Mouse (Mus musculus): ENCODE results near the gene Rreb1.

Rreb1 gene

GRCm38 (mm10) chr13:37778147-37778593 is at the start of gene Rreb1:
Rreb1 (plus strand) TSS chr13:37778400.
- Histone ChIP-seq H3K27me3 (ENCODE audit: insufficient read depth, low read length) (peaks cover 54% of the 10 kb centered on the region), H3K4me3 (replicated peaks; ENCODE audit: low read length) (peak within 1 kb of the TSS; percentile 77), H3K9me3 (ENCODE audit: low read length) (no peaks in the 10 kb centered on the region), H3K36me3 (ENCODE audit: insufficient read depth, low read length) (no peaks in the 10 kb centered on the region), H3K4me1 (replicated peaks; ENCODE audit: low read depth, low read length) (peaks cover 36% of the 10 kb centered on the region)
- no peak for TF ChIP-seq NANOG (IDR thresholded peaks at IDR 0.05; ENCODE audit: borderline replicate concordance, low read length)
- TF ChIP-seq CTCF (conservative IDR thresholded peaks at IDR 0.05; ENCODE audit: low read length): no peak
- TF ChIP-seq POU5F1 (IDR thresholded peaks at IDR 0.05; ENCODE audit: borderline replicate concordance, low read length): no peak

- H3K4me3 ChIP-seq (replicated peaks; ENCODE audit: low read length): no peak overlapping the region
- TF ChIP-seq NANOG (IDR thresholded peaks at IDR 0.05; ENCODE audit: borderline replicate concordance, low read length) (no peak), CTCF (conservative IDR thresholded peaks at IDR 0.05; ENCODE audit: low read length) (no peak), POU5F1 (IDR thresholded peaks at IDR 0.05; ENCODE audit: borderline replicate concordance, low read length) (no peak)
- H3K4me1 ChIP-seq (replicated peaks; ENCODE audit: low read depth, low read length): no peaks in the 10 kb centered on the region
- H3K27me3 ChIP-seq (ENCODE audit: insufficient read depth, low read length): 0 out of 2 replicates have a peak, but pooled peaks cover 2% of the 10 kb centered on the region
- no peaks in the 10 kb centered on the region for H3K36me3 ChIP-seq (ENCODE audit: insufficient read depth, low read length)
- peaks cover 5% of the 10 kb centered on the region; the same call in 1 of the 2 replicates for H3K9me3 ChIP-seq (ENCODE audit: low read length)
Observed at GRCm38 (mm10) chr13:37728551-37728950, 49.6 kb upstream of the Rreb1 start.

GRCm38 (mm10) chr13:37731914-37732693 is 46.1 kb upstream of the Rreb1 start:
- peaks cover 20% of the 10 kb centered on the region for H3K4me1 ChIP-seq (replicated peaks; ENCODE audit: low read depth, low read length)
- H3K9me3 ChIP-seq (ENCODE audit: low read length): peaks cover 5% of the 10 kb centered on the region; the same call in 1 of the 2 replicates
- H3K27me3 ChIP-seq (ENCODE audit: insufficient read depth, low read length): peaks cover 4% of the 10 kb centered on the region; the same call in 1 of the 2 replicates
- no peak overlapping the region for H3K4me3 ChIP-seq (replicated peaks; ENCODE audit: low read length)
- TF ChIP-seq CTCF (conservative IDR thresholded peaks at IDR 0.05; ENCODE audit: low read length) (no peak), NANOG (IDR thresholded peaks at IDR 0.05; ENCODE audit: borderline replicate concordance, low read length) (no peak), POU5F1 (IDR thresholded peaks at IDR 0.05; ENCODE audit: borderline replicate concordance, low read length) (no peak)
- no peaks in the 10 kb centered on the region for H3K36me3 ChIP-seq (ENCODE audit: insufficient read depth, low read length)

GRCm38 (mm10) chr13:37734501-37734900 is 43.7 kb upstream of the Rreb1 start:
- Histone ChIP-seq H3K4me3 (replicated peaks; ENCODE audit: low read length) (peak overlapping the region; percentile 63), H3K27me3 (ENCODE audit: insufficient read depth, low read length) (peaks cover 4% of the 10 kb centered on the region; the same call in 1 of the 2 replicates), H3K36me3 (ENCODE audit: insufficient read depth, low read length) (no peaks in the 10 kb centered on the region), H3K4me1 (replicated peaks; ENCODE audit: low read depth, low read length) (peaks cover 20% of the 10 kb centered on the region), H3K9me3 (ENCODE audit: low read length) (peaks cover 5% of the 10 kb centered on the region; the same call in 1 of the 2 replicates)
- TF ChIP-seq CTCF (conservative IDR thresholded peaks at IDR 0.05; ENCODE audit: low read length): no peak
- no peak for TF ChIP-seq NANOG (IDR thresholded peaks at IDR 0.05; ENCODE audit: borderline replicate concordance, low read length)
- TF ChIP-seq POU5F1 (IDR thresholded peaks at IDR 0.05; ENCODE audit: borderline replicate concordance, low read length): no peak

- H3K36me3 ChIP-seq (ENCODE audit: insufficient read depth, low read length): no peaks in the 10 kb centered on the region
- no peak overlapping the region for H3K4me3 ChIP-seq (replicated peaks; ENCODE audit: low read length)
- TF ChIP-seq POU5F1 (IDR thresholded peaks at IDR 0.05; ENCODE audit: borderline replicate concordance, low read length): no peak
- TF ChIP-seq CTCF (conservative IDR thresholded peaks at IDR 0.05; ENCODE audit: low read length): no peak
- no peak for TF ChIP-seq NANOG (IDR thresholded peaks at IDR 0.05; ENCODE audit: borderline replicate concordance, low read length)
- peaks cover 10% of the 10 kb centered on the region for H3K4me1 ChIP-seq (replicated peaks; ENCODE audit: low read depth, low read length)
- peaks cover 2% of the 10 kb centered on the region for H3K27me3 ChIP-seq (ENCODE audit: insufficient read depth, low read length)
- H3K9me3 ChIP-seq (ENCODE audit: low read length): no peaks in the 10 kb centered on the region
Observed at GRCm38 (mm10) chr13:37740111-37740510, 38.1 kb upstream of the Rreb1 start.

GRCm38 (mm10) chr13:37740752-37741151 is 37.4 kb upstream of the Rreb1 start:
- Histone ChIP-seq H3K27me3 (ENCODE audit: insufficient read depth, low read length) (peaks cover 2% of the 10 kb centered on the region), H3K4me1 (replicated peaks; ENCODE audit: low read depth, low read length) (peaks cover 4% of the 10 kb centered on the region), H3K36me3 (ENCODE audit: insufficient read depth, low read length) (no peaks in the 10 kb centered on the region), H3K4me3 (replicated peaks; ENCODE audit: low read length) (no peak overlapping the region), H3K9me3 (ENCODE audit: low read length) (no peaks in the 10 kb centered on the region)
- no peak for TF ChIP-seq POU5F1 (IDR thresholded peaks at IDR 0.05; ENCODE audit: borderline replicate concordance, low read length)
- TF ChIP-seq CTCF (conservative IDR thresholded peaks at IDR 0.05; ENCODE audit: low read length): no peak
- no peak for TF ChIP-seq NANOG (IDR thresholded peaks at IDR 0.05; ENCODE audit: borderline replicate concordance, low read length)

DNA sequence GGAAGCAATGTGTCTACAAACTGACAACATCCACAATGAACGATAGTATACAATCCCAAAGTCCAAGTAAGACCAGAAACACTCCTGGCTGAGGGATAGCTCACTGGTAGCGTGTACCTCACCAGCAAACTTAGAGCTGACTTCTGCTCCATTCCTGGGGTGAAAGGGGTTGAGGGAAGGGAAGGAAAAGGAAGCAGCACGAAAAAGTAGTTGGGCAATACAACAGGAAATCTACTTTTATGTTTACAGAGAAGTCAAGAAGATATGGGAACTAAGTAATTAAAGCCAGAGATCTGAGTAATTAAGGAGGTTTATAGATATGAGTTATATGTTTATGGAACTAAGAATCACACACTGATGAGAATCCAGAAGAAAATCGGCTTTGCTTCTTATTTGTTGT is 36.0 kb upstream of the Rreb1 start:
- Histone ChIP-seq H3K4me3 (replicated peaks; ENCODE audit: low read length) (no peak overlapping the region), H3K9me3 (ENCODE audit: low read length) (no peaks in the 10 kb centered on the region), H3K4me1 (replicated peaks; ENCODE audit: low read depth, low read length) (peaks cover 5% of the 10 kb centered on the region), H3K27me3 (ENCODE audit: insufficient read depth, low read length) (no peaks in the 10 kb centered on the region; the same call in 1 of the 2 replicates), H3K36me3 (ENCODE audit: insufficient read depth, low read length) (no peaks in the 10 kb centered on the region)
- TF ChIP-seq POU5F1 (IDR thresholded peaks at IDR 0.05; ENCODE audit: borderline replicate concordance, low read length) (no peak), CTCF (conservative IDR thresholded peaks at IDR 0.05; ENCODE audit: low read length) (no peak), NANOG (IDR thresholded peaks at IDR 0.05; ENCODE audit: borderline replicate concordance, low read length) (no peak)

DNA sequence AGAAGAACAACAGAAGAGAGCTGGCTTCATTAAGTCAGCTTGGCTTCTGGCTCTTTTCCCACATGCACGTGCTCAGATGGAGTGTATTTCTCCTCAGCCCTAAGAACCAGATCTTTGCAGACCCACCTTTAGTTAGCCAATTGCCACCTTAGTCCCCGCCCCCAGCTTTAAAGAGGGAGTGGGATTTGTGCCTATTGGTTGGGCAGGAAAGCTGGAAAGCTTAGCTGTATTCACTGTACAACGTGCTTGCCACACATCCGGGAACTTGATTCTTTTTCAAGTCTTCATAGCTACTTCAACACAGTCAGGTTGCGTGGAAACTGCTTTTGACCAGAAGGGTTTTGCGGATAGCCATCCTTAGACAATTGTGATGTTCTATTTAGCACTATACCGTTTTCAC is 30.7 kb upstream of the Rreb1 start:
- TF ChIP-seq POU5F1 (IDR thresholded peaks at IDR 0.05; ENCODE audit: borderline replicate concordance, low read length) (no peak), CTCF (conservative IDR thresholded peaks at IDR 0.05; ENCODE audit: low read length) (no peak), NANOG (IDR thresholded peaks at IDR 0.05; ENCODE audit: borderline replicate concordance, low read length) (no peak)
- peaks cover 53% of the 10 kb centered on the region for H3K4me1 ChIP-seq (replicated peaks; ENCODE audit: low read depth, low read length)
- H3K9me3 ChIP-seq (ENCODE audit: low read length): no peaks in the 10 kb centered on the region
- H3K4me3 ChIP-seq (replicated peaks; ENCODE audit: low read length): no peak overlapping the region
- no peaks in the 10 kb centered on the region for H3K36me3 ChIP-seq (ENCODE audit: insufficient read depth, low read length)
- H3K27me3 ChIP-seq (ENCODE audit: insufficient read depth, low read length): no peaks in the 10 kb centered on the region

Measured in E14TG2a.4 (cell line).